Mouse (Mus musculus): Measurements from ENCODE around the gene Pxt1. TPM values are rescaled to one million over a fixed set of nuclear protein-coding genes. Genes with fewer than 3 reads are reported as not detected.

Gene Pxt1
- polyA plus RNA-seq, 2 experiments from 2014 or later = not detected

- ATAC-seq = no peak
Measured at GRCm38 (mm10) chr17:28947011-28947939, 3.6 kb upstream of the Pxt1 start.

- no peak for ATAC-seq
Measured at GRCm38 (mm10) chr17:28944481-28944880, 841 bp upstream of the Pxt1 start.

GRCm38 (mm10) chr17:28942101-28942500 lies 1.5 kb downstream of the Pxt1 start:
- no peak for ATAC-seq

- no peak for ATAC-seq
Measured at GRCm38 (mm10) chr17:28940776-28941555, 2.7 kb downstream of the Pxt1 start.

- ATAC-seq = no peak
Measured at GRCm38 (mm10) chr17:28936622-28937345, 6.9 kb downstream of the Pxt1 start.

GRCm38 (mm10) chr17:28936133-28936532 lies 7.5 kb downstream of the Pxt1 start:
- no peak for ATAC-seq

- no peak for ATAC-seq
Measured at GRCm38 (mm10) chr17:28934120-28934916, 9.3 kb downstream of the Pxt1 start.

- no peak for ATAC-seq
Measured at GRCm38 (mm10) chr17:28932274-28932673, 11.4 kb downstream of the Pxt1 start.

- no peak for ATAC-seq
Measured at GRCm38 (mm10) chr17:28931436-28932211, 12.0 kb downstream of the Pxt1 start.

- ATAC-seq = no peak
Measured at GRCm38 (mm10) chr17:28930392-28931074, 13.1 kb downstream of the Pxt1 start.

- ATAC-seq = no peak
Measured at GRCm38 (mm10) chr17:28929369-28929768, 14.3 kb downstream of the Pxt1 start.

- ATAC-seq = no peak
Measured at GRCm38 (mm10) chr17:28928004-28928403, 15.6 kb downstream of the Pxt1 start.

- ATAC-seq = peak; percentile 58
Measured at GRCm38 (mm10) chr17:28926866-28927635, 16.6 kb downstream of the Pxt1 start.

- peak; percentile 43 for ATAC-seq
Measured at GRCm38 (mm10) chr17:28926380-28926779, 17.3 kb downstream of the Pxt1 start.

GRCm38 (mm10) chr17:28924957-28925595 lies 18.6 kb downstream of the Pxt1 start:
- no peak for ATAC-seq

- ATAC-seq = no peak
Measured at GRCm38 (mm10) chr17:28922096-28922495, 21.5 kb downstream of the Pxt1 start.

GRCm38 (mm10) chr17:28921086-28921485 lies 22.6 kb downstream of the Pxt1 start:
- no peak for ATAC-seq

- no peak for ATAC-seq
Measured at GRCm38 (mm10) chr17:28916520-28916919, 27.1 kb downstream of the Pxt1 start.

GRCm38 (mm10) chr17:28915060-28915628 lies 28.5 kb downstream of the Pxt1 start, which contains the start of gene 4930539E08Rik:
Gene 4930539E08Rik (minus strand): TSS chr17:28915324.
- no peak for ATAC-seq
